Comparison of ENCODE assay signal across 12 mouse cellular contexts in genomic region chr1:194929972-194930355, GRCm38 (mm10). TPM values are rescaled to one million over a fixed set of nuclear protein-coding genes. Genes with fewer than 3 reads are reported as not detected.
DNase-seq lines count a peak whose midpoint lies in the region; ATAC-seq and TF ChIP-seq lines count a peak whose summit lies in the region.
"Had no signal": no experiment of that assay in that cellular context is flagged by ENCODE, and none has a peak within 500 bp of the region (broad histone marks: within the 10 kb centered on the region; RNA-seq: fewer than 3 reads in every experiment).

No protein-coding gene starts in this region.

- H3K27me3 ChIP-seq in limb, embryonic 14.5 days (ENCODE audit: control insufficient read depth, insufficient read depth, low read length) = no peaks in the 10 kb centered on the region
- no peaks in the 10 kb centered on the region for H3K27me3 ChIP-seq in limb, embryonic 10.5 days (ENCODE audit: low read depth, poor library complexity, severe bottlenecking)
- no peaks in the 10 kb centered on the region for H3K27me3 ChIP-seq in embryonic facial prominence, embryonic 10.5 days (replicated peaks; ENCODE audit: low read depth, poor library complexity, severe bottlenecking)
- no peaks in the 10 kb centered on the region for H3K27me3 ChIP-seq in stomach, embryonic 14.5 days (ENCODE audit: control insufficient read depth, insufficient read depth, low read length)
- H3K27me3 ChIP-seq: hindbrain, embryonic 12.5 days had no signal

- DNase-seq in limb, embryonic 14.5 days (ENCODE audit: low spot score) = peak; percentile 71
- no peak for DNase-seq in limb, embryonic 10.5 days (ENCODE audit: low spot score)
- DNase-seq in embryonic facial prominence, embryonic 10.5 days (ENCODE audit: low spot score) = peak; percentile 39
- DNase-seq in heart, adult 9 months (ENCODE audit: low spot score in 2 of 2) = peak; percentile 76 to 80
- no peak for DNase-seq in cerebellum, adult 18-20 months
- no peak for DNase-seq in adrenal gland, adult 8-10 months
- no peak for DNase-seq in cerebellum, adult 9-10 months
- DNase-seq: cerebellum, adult 2 months; thymus, postnatal 14 days had no signal

- peak overlapping the region; percentile 30; the same call in 1 of the 2 replicates for H3K27ac ChIP-seq in limb, embryonic 14.5 days (replicated peaks; ENCODE audit: low read depth, low read length)
- H3K27ac ChIP-seq in limb, embryonic 10.5 days = no peak overlapping the region
- 0 out of 2 replicates have a peak overlapping the region, but pooled peaks have one; percentile 24 for H3K27ac ChIP-seq in embryonic facial prominence, embryonic 10.5 days (replicated peaks)
- H3K27ac ChIP-seq in stomach, embryonic 14.5 days (ENCODE audit: low read length) = no peak overlapping the region; the same call in 1 of the 2 replicates
- H3K27ac ChIP-seq: hindbrain, embryonic 12.5 days had no signal

- ATAC-seq in limb, embryonic 14.5 days (ENCODE audit: low FRiP score, low read depth) = peak; percentile 26; the same call in 1 of the 2 replicates
- ATAC-seq in stomach, embryonic 14.5 days (ENCODE audit: insufficient number of reproducible peaks, insufficient read depth, low FRiP score, low read depth) = peak; percentile 46; the same call in 1 of the 2 replicates

- no peaks in the 10 kb centered on the region for H3K36me3 ChIP-seq in limb, embryonic 14.5 days (ENCODE audit: control insufficient read depth, insufficient read depth, low read length)
- H3K36me3 ChIP-seq in limb, embryonic 10.5 days = no peaks in the 10 kb centered on the region
- no peaks in the 10 kb centered on the region for H3K36me3 ChIP-seq in embryonic facial prominence, embryonic 10.5 days (replicated peaks)
- no peaks in the 10 kb centered on the region for H3K36me3 ChIP-seq in stomach, embryonic 14.5 days (ENCODE audit: control insufficient read depth, insufficient read depth, low read length)
- H3K36me3 ChIP-seq: G1E; hindbrain, embryonic 12.5 days had no signal

- no peaks in the 10 kb centered on the region for H3K4me1 ChIP-seq in limb, embryonic 14.5 days (ENCODE audit: control insufficient read depth, insufficient read depth, low read length)
- H3K4me1 ChIP-seq in limb, embryonic 10.5 days = peaks cover 11% of the 10 kb centered on the region
- peaks cover 32% of the 10 kb centered on the region for H3K4me1 ChIP-seq in embryonic facial prominence, embryonic 10.5 days
- 0 out of 2 replicates have a peak, but pooled peaks cover 5% of the 10 kb centered on the region for H3K4me1 ChIP-seq in stomach, embryonic 14.5 days (ENCODE audit: control insufficient read depth, insufficient read depth, low read length)
- H3K4me1 ChIP-seq: hindbrain, embryonic 12.5 days had no signal

- no peak overlapping the region for H3K4me2 ChIP-seq in limb, embryonic 14.5 days (replicated peaks; ENCODE audit: low read depth, low read length, severe bottlenecking)
- no peak overlapping the region for H3K4me2 ChIP-seq in stomach, embryonic 14.5 days (replicated peaks; ENCODE audit: low read depth, low read length)
- H3K4me2 ChIP-seq: hindbrain, embryonic 12.5 days had no signal

- no peak overlapping the region for H3K4me3 ChIP-seq in limb, embryonic 14.5 days (replicated peaks; ENCODE audit: low read length)
- H3K4me3 ChIP-seq in limb, embryonic 10.5 days = no peak overlapping the region
- H3K4me3 ChIP-seq in embryonic facial prominence, embryonic 10.5 days = no peak overlapping the region
- H3K4me3 ChIP-seq in stomach, embryonic 14.5 days (ENCODE audit: low read depth, low read length) = no peak overlapping the region
- H3K4me3 ChIP-seq: hindbrain, embryonic 12.5 days had no signal

- H3K9ac ChIP-seq in limb, embryonic 14.5 days (ENCODE audit: low read depth, low read length, severe bottlenecking) = no peak overlapping the region
- H3K9ac ChIP-seq in stomach, embryonic 14.5 days (replicated peaks; ENCODE audit: low read depth, low read length) = no peak overlapping the region
- H3K9ac ChIP-seq: hindbrain, embryonic 12.5 days had no signal

- WGBS in limb, embryonic 14.5 days = 28% methylated on average over 1 of the region's 1 CpGs
- WGBS in limb, embryonic 10.5 days = 63% methylated on average over 1 of the region's 1 CpGs
- 30% methylated on average over 1 of the region's 1 CpGs for WGBS in embryonic facial prominence, embryonic 10.5 days
- WGBS in stomach, embryonic 14.5 days = 47% methylated on average over 1 of the region's 1 CpGs

- H3K9me3 ChIP-seq in limb, embryonic 14.5 days (ENCODE audit: control insufficient read depth, low read length) = no peaks in the 10 kb centered on the region
- H3K9me3 ChIP-seq in limb, embryonic 10.5 days (replicated peaks) = no peaks in the 10 kb centered on the region
- no peaks in the 10 kb centered on the region for H3K9me3 ChIP-seq in embryonic facial prominence, embryonic 10.5 days
- no peaks in the 10 kb centered on the region for H3K9me3 ChIP-seq in stomach, embryonic 14.5 days (ENCODE audit: control insufficient read depth, low read depth, low read length)
- H3K9me3 ChIP-seq: G1E; hindbrain, embryonic 12.5 days had no signal

- no peak for TF ChIP-seq POLR2A in limb, embryonic 14.5 days (IDR thresholded peaks at IDR 0.05; ENCODE audit: borderline replicate concordance, extremely low read depth, insufficient read depth, insufficient read length)

RNA-seq across cellular contexts. Expression of gene Cd34, which starts 8.7 kb away (rescaled TPM):
- 72.1 and 80.0 TPM in 2 replicates for polyA plus RNA-seq in limb, embryonic 14.5 days (2012; rRNA removed)
- 101 and 108 TPM in 2 replicates for polyA plus RNA-seq in limb, embryonic 14.5 days (2014; fragmentation: Nextera tagmentation; extraction: Ambion mirVana)
- 51.7 and 52.3 TPM in 2 replicates for polyA plus RNA-seq in limb, embryonic 10.5 days (2016; fragmentation: Nextera tagmentation; extraction: Ambion mirVana)
- polyA plus RNA-seq in embryonic facial prominence, embryonic 10.5 days (2016; fragmentation: Nextera tagmentation; extraction: Ambion mirVana) = 49.9 and 50.8 TPM in 2 replicates
- polyA plus RNA-seq in stomach, embryonic 14.5 days (2014; fragmentation: Nextera tagmentation; extraction: Ambion mirVana) = 70.6 and 74.9 TPM in 2 replicates
- total RNA-seq in adrenal gland, adult 8-10 months (2022) = 10 to 100 TPM; 33.4 to 60.6 (median 45.5) TPM

Comparison
In these comparisons a context has a peak if more than half of its experiments do, and no peak if none do; other contexts are left out.
1. DNase-seq: peak in limb, embryonic 14.5 days (single experiment), embryonic facial prominence, embryonic 10.5 days (single experiment) and heart, adult 9 months (2 of 2); none in limb, embryonic 10.5 days (single experiment), cerebellum, adult 18-20 months (0 of 2), adrenal gland, adult 8-10 months (single experiment) and cerebellum, adult 9-10 months (single experiment).
2. H3K27ac ChIP-seq: peak in limb, embryonic 14.5 days (single experiment) and embryonic facial prominence, embryonic 10.5 days (single experiment); none in limb, embryonic 10.5 days (single experiment) and stomach, embryonic 14.5 days (single experiment).